Mouse (Mus musculus): ENCODE measurements at regions not wholly inside any gene's neighbourhood (a gene's known extent, or its start where the extent isn't known, plus 50 kb on each side); places are given as distances from the start of the nearest gene placed in this dataset.

GRCm38 (mm10) chr14:46082646-46083045 is 296.6 kb upstream of the Gm15217 start:
- no peak for DNase-seq

GRCm38 (mm10) chr14:46088968-46089691 is 290.1 kb upstream of the Gm15217 start:
- no peak for DNase-seq

- no peak for DNase-seq
These were observed 263.3 kb upstream of the Gm15217 start for GRCm38 (mm10) chr14:46115950-46116349.

- no peak for DNase-seq
These were observed 252.7 kb upstream of the Gm15217 start for GRCm38 (mm10) chr14:46126541-46126940.

- peak; percentile 6 for DNase-seq
These were observed 249.5 kb upstream of the Gm15217 start for GRCm38 (mm10) chr14:46129762-46130161.

- no peak for DNase-seq
These were observed 235.0 kb upstream of the Gm15217 start for GRCm38 (mm10) chr14:46144175-46144574.

- DNase-seq: peak; percentile 36
These were observed 234.5 kb upstream of the Gm15217 start for GRCm38 (mm10) chr14:46144707-46145106.

GRCm38 (mm10) chr14:46145584-46145983 is 233.6 kb upstream of the Gm15217 start:
- DNase-seq: no peak

GRCm38 (mm10) chr14:46149073-46149661 is 230.0 kb upstream of the Gm15217 start:
- DNase-seq: no peak

GRCm38 (mm10) chr14:46158741-46159140 is 220.5 kb upstream of the Gm15217 start:
- no peak for DNase-seq

- no peak for DNase-seq
These were observed 206.9 kb upstream of the Gm15217 start for GRCm38 (mm10) chr14:46172181-46172874.

GRCm38 (mm10) chr14:46172875-46173324 is 206.3 kb upstream of the Gm15217 start:
- no peak for DNase-seq

GRCm38 (mm10) chr14:46174386-46174785 is 204.8 kb upstream of the Gm15217 start:
- DNase-seq: no peak

- no peak for DNase-seq
These were observed 203.7 kb upstream of the Gm15217 start for GRCm38 (mm10) chr14:46175291-46176216.

- DNase-seq: no peak
These were observed 200.2 kb upstream of the Gm15217 start for GRCm38 (mm10) chr14:46179024-46179423.

- no peak for DNase-seq
These were observed 187.4 kb upstream of the Gm15217 start for GRCm38 (mm10) chr14:46191639-46192399.

GRCm38 (mm10) chr14:46193577-46193976 is 185.6 kb upstream of the Gm15217 start:
- DNase-seq: no peak

GRCm38 (mm10) chr14:46195939-46196338 is 183.3 kb upstream of the Gm15217 start:
- no peak for DNase-seq

GRCm38 (mm10) chr14:46202818-46203217 is 176.4 kb upstream of the Gm15217 start:
- DNase-seq: no peak

- DNase-seq: no peak
These were observed 158.7 kb upstream of the Gm15217 start for GRCm38 (mm10) chr14:46220483-46220882.
